Mouse (Mus musculus) spleen, adult 10 weeks (tissue): Measurements from ENCODE around the gene Olfr1458. TPM values are rescaled to one million over a fixed set of nuclear protein-coding genes. Genes with fewer than 3 reads are reported as not detected.

Experiments used
- polyA plus RNA-seq: library from polyadenylated mRNA; stranded (reverse); fragments of 350-450 nt; fragmentation: Illumina TruSeq; extraction: RNeasy Lipid Tissue Mini Kit (QIAGEN cat#74804); gene quantifications from one replicate; pipeline ENCODE4 v1.2.3, GENCODE M21; 2015; ENCODE audit warnings: low replicate concordance; ENCODE audit not compliant: insufficient read depth

Olfr1458 gene
- not detected for polyA plus RNA-seq

DNA sequence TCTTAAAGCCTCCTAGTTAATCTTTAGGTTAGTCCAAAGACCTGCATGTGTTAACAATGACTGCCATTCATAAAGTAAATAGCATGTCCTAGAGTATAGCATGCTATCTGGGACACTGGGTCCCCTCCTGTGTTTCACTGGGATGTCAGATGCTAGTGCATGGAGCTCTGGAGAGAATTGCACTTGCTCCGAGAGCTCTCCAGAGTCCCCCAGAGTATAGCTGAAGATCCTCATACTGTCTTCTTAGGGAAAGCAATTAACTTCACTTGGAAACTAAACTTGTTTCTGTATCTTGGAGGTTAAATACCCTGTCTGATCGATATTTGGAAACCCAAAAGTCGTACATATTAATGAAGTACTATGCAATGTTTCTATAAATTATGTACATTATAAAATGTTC lies at the start of gene Olfr1458:
Gene Olfr1458 (minus strand): TSS at position 101 of the 400 bp plus-strand sequence.

DNA sequence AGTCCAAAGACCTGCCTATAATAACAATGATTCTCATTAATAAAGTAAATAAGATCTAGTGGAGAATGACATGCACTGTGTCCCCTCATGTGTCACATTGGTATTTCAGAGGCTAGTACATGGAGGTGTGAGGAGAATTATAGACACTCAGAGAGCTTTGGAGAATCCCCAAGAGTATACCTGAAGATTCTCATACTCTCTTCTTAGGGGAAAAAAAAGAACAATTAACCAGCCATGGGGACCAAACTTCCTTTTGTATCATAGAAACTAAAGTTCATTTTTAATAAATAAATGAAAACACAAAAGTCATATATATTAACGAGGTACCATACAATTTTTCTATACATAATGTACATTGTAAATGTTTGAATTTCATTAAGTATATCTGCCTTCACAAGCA lies 42.9 kb upstream of the Olfr1458 start, which contains the start of gene Olfr1459:
Gene Olfr1459 (minus strand): TSS at position 101 of the 400 bp plus-strand sequence.

DNA sequence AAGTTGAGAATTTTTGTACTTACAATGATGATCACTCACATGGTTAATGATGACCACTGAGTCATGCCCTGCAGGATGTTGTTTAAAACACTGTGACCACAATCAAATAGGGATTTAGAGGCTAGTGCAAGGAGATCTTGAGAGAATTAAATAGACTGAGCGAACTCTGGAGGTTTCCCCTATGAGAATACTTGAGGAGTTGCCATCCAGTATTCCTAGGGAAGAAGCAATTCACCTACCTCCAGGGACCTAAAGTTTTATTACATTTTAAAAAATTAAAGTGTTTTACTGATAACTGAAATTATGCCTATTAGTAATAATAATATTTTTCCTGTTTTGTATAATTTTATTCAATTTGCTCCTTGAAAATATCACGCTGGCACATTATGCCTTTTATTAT lies 8.8 kb downstream of the Olfr1458 start, which contains the start of gene Olfr1457:
Gene Olfr1457 (minus strand): TSS at position 101 of the 400 bp plus-strand sequence.

DNA sequence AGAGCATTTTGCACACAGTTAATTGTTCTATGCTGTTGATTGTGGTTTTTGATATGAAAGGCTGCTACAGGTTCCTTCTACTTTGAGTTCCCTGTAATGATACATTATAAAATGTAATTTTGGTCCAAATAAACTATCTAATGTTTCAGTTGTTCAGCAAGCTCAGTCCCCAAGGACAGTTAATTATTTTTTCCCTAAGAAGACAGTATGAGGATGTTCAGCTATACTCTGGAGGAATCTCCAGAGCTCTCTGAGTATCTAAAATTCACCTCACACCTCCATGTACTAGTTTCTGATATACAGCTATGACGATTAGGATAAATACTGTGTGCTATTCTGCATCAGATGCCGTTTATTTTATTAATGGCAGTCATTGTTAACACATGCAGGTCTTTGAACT lies 46.3 kb downstream of the Olfr1458 start, which contains the start of gene Olfr1454:
Gene Olfr1454 (plus strand): TSS at position 301 of the 400 bp plus-strand sequence.

Other genes starting within 250 kb of the Olfr1458 start
- gene Olfr1444, start 249.5 kb downstream of the Olfr1458 start, polyA plus RNA-seq: 0.65 TPM
- gene Olfr1445, start 222.9 kb downstream of the Olfr1458 start, polyA plus RNA-seq: not detected
- gene Olfr1446, start 213.3 kb downstream of the Olfr1458 start, polyA plus RNA-seq: not detected
- not detected for gene Olfr1447, start 203.0 kb downstream of the Olfr1458 start, polyA plus RNA-seq
- gene Olfr1448, start 182.4 kb downstream of the Olfr1458 start, polyA plus RNA-seq: not detected
- gene Olfr1449, start 175.9 kb downstream of the Olfr1458 start, polyA plus RNA-seq: not detected
- not detected for gene Olfr1450, start 156.5 kb downstream of the Olfr1458 start, polyA plus RNA-seq
- gene Olfr1451, start 111.8 kb downstream of the Olfr1458 start, polyA plus RNA-seq: not detected
- gene Olfr1453, start 78.4 kb downstream of the Olfr1458 start, polyA plus RNA-seq: not detected
- gene Olfr1454, start 46.2 kb downstream of the Olfr1458 start, polyA plus RNA-seq: not detected
- gene Olfr1457, start 8.9 kb downstream of the Olfr1458 start, polyA plus RNA-seq: not detected
- not detected for gene Olfr1459, start 42.8 kb upstream of the Olfr1458 start, polyA plus RNA-seq
- gene Olfr1461, start 56.2 kb upstream of the Olfr1458 start, polyA plus RNA-seq: not detected
- gene Olfr1462, start 79.0 kb upstream of the Olfr1458 start, polyA plus RNA-seq: not detected
- not detected for gene Olfr1463, start 124.6 kb upstream of the Olfr1458 start, polyA plus RNA-seq
- gene Olfr1465, start 208.8 kb upstream of the Olfr1458 start, polyA plus RNA-seq: not detected
- not detected for gene Olfr1466, start 232.1 kb upstream of the Olfr1458 start, polyA plus RNA-seq